Mouse (Mus musculus): ENCODE results near the gene Sec22b. TPM values are rescaled to one million over a fixed set of nuclear protein-coding genes. Genes with fewer than 3 reads are reported as not detected.

Gene Sec22b
- total RNA-seq, 2 experiments from 2014 or later, result 80.0 to 82.9 TPM

- no peak for DNase-seq (ENCODE audit: low spot score in 2 of 2)
Observed at GRCm38 (mm10) chr3:97972707-97973106, 71.7 kb downstream of the Sec22b start.

Other genes starting within 250 kb of the Sec22b start
- gene Prkab2, start 243.0 kb upstream of the Sec22b start, total RNA-seq (2021), result 10 to 100 TPM; 30.5 to 30.9 TPM
- gene Gm17651, start 226.5 kb upstream of the Sec22b start, total RNA-seq (2021), result not detected
- 100 to 1,000 TPM; 207 to 211 TPM for gene Pde4dip, start 12.5 kb upstream of the Sec22b start, total RNA-seq (2021)
- gene Notch2, start 112.3 kb downstream of the Sec22b start, total RNA-seq (2021), result 10 to 100 TPM; 13.0 to 15.7 TPM